Mouse (Mus musculus): ENCODE measurements at regions not wholly inside any gene's neighbourhood (a gene's known extent, or its start where the extent isn't known, plus 50 kb on each side); places are given as distances from the start of the nearest gene placed in this dataset.

DNA sequence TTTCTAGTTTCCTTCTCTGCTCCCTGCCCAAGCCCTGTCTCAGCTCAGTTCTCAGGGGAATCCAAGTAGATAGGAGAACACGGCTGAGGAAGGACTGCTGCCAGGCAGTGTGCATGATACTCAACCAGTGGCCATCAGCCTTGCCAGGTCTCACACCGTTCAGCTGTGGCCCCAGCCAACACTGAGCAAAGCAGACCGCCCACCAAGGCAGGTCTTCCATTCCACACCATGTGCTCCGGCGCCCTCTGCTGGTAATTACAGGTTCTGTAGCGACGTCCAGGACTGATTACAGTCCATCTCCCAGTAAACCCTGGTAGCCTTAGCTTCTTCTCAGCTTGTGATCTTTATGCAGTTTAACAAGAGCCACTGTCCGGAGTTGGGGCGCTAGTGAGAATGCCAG, 144.5 kb downstream of the Tfcp2l1 start:
- TF ChIP-seq POLR2A (IDR thresholded peaks at IDR 0.05; ENCODE audit: extremely low read depth, insufficient read depth, low read length) (no peak), CTCF (IDR thresholded peaks at IDR 0.05; ENCODE audit: extremely low read depth, insufficient read depth, low read length) (peak; percentile 63)
- H3K4me3 ChIP-seq (ENCODE audit: insufficient read depth, low read length), result no peak overlapping the region

DNA sequence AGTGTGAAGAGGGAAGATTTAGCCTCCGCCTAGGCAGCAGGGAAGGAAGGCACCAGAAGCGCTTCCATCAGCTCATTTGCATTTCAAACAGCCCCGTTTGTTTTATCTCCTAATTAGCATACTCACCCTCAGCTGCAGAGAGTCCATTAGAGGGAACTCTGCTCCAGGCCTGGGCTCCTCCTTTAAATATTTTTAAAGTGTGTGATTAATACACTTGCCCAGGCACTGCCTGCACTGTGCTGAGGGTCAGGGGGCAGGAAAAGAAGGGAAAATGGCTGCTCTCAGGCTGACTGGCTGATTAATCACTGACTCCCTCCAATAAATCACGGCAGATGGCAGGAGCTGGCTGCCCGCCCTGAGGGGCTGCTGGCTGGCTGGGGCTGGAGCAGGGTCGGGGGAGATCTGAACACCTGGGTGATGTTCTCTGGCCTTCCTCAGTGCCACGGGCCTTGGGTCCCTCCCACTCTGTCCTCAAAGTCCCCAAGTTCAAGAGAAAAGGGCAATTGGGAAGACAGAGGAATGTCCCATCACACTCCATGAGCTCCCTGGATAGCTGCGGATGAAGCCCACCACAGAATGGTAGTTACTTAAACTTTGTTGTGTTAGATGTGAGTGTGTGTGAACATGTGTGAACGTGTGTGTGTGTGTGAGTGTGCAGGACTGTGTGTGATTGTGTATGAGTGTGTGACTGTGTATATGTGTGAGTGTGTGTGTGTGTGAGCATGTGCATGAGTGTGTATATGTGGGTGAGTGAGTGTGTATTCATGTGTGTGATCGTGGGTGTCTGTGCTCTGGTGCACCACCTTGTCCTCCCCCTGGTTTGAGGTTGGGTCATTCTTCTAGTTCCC, 149.1 kb downstream of the Tfcp2l1 start:
- Histone ChIP-seq H3K27ac (ENCODE audit: insufficient read depth, low read length) (no peak overlapping the region), H3K4me3 (ENCODE audit: insufficient read depth, low read length) (no peak overlapping the region), H3K4me1 (ENCODE audit: control insufficient read depth, insufficient read depth, low read length) (no peaks in the 10 kb centered on the region)
- TF ChIP-seq CTCF (IDR thresholded peaks at IDR 0.05; ENCODE audit: extremely low read depth, insufficient read depth, low read length) (no peak), POLR2A (IDR thresholded peaks at IDR 0.05; ENCODE audit: extremely low read depth, insufficient read depth, low read length) (no peak)

More for the DNA sequence above, 144.5 kb downstream of the Tfcp2l1 start:
- H3K27ac ChIP-seq (ENCODE audit: insufficient read depth, low read length), result no peak overlapping the region
- no peaks in the 10 kb centered on the region for H3K4me1 ChIP-seq (ENCODE audit: control insufficient read depth, insufficient read depth, low read length)

All from cortical plate, adult 2 months (tissue).